Mouse (Mus musculus) hindbrain, embryonic 12.5 days (tissue): ENCODE measurements around the gene Sirt3. TPM values are rescaled to one million over a fixed set of nuclear protein-coding genes. Genes with fewer than 3 reads are reported as not detected.

Source experiments
- ATAC-seq: fragments of 200-750 bp; cut with Nextera tagmentation; 2 replicates; pipeline ENCODE4 v1.8.0; 2017; ENCODE audit warnings: moderate TSS enrichment; ENCODE audit not compliant: low FRiP score
- H3K27ac ChIP-seq: fragments of 300-500 bp; sonication (generic); 2 replicates; pipeline ENCODE4 v1.5.1; 2016; ENCODE audit warnings: mild to moderate bottlenecking
- H3K27me3 ChIP-seq: fragments of 300-500 bp; sonication (generic); 2 replicates; pipeline ENCODE4 v1.6.1; 2016; ENCODE audit warnings: mild to moderate bottlenecking
- H3K36me3 ChIP-seq: fragments of 300-500 bp; sonication (generic); 2 replicates; pipeline ENCODE4 v1.6.1; 2016; ENCODE audit warnings: mild to moderate bottlenecking
- H3K4me1 ChIP-seq: fragments of 300-500 bp; sonication (generic); 2 replicates; pipeline ENCODE4 v1.6.1; 2016
- H3K4me2 ChIP-seq: fragments of 300-500 bp; sonication (generic); replicated peaks from 2 replicates; pipeline ENCODE4 v1.6.1; 2016; ENCODE audit warnings: mild to moderate bottlenecking
- H3K4me3 ChIP-seq: fragments of 300-500 bp; sonication (generic); 2 replicates; pipeline ENCODE4 v1.5.1; 2016; ENCODE audit warnings: mild to moderate bottlenecking
- H3K9ac ChIP-seq: fragments of 300-500 bp; sonication (generic); 2 replicates; pipeline ENCODE4 v1.6.1; 2016; ENCODE audit warnings: mild to moderate bottlenecking, moderate library complexity
- H3K9me3 ChIP-seq: fragments of 300-500 bp; sonication (generic); replicated peaks from 2 replicates; pipeline ENCODE4 v1.6.1; 2016; ENCODE audit warnings: mild to moderate bottlenecking
- WGBS: fragments of 180-500 bp; shearing (Covaris S2); methylation state at CpG from one replicate; pipeline ENCODE4 v1.1.7; 2016; 5-methylcytosine and 5-hydroxymethylcytosine counted together
- polyA plus RNA-seq: library from polyadenylated mRNA; unstranded; fragments of >200 nt; fragmentation: Nextera tagmentation; extraction: Ambion mirVana; gene quantifications from 2 replicates; pipeline ENCODE4 v1.2.1, GENCODE M21; 2016

Sirt3 gene
- polyA plus RNA-seq, result 25.8 and 27.1 TPM in 2 replicates

DNA sequence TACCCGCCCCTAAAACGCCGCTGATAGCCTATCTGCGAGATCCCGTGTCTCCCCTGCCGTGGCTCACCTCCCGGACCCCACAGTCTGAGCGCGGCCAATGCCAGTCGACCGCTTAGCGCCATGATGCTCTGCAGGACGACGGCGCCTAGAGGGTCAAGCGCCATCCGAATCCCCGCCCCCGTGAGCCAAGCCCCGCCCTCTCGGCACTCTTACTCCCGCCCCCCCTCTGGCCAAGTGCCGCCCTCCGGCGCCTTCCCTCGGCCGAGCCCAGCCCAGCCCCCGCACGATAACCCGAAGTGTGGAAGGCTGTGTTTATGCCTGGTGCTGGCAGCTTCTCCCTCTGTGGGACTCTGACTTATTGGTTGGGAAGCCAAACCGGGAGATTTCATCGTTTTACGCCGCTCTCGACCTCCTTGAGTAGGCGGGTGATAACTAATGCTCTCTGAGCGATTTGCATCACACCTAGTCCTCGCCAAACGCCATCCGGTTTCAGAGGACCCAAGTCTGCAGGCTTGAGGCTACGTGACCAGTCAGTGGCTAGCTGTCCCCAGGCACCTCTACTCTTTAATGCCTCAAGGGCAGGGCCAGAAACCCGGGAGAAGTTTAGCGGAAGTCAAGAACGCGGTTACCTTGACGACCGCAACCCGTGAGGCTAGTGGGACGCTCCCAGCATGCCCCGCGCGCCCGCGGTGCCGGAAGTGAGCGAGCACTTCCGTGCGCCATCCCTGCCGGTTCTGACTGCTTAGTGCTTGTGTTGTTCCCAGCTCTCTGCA, at the start of gene Sirt3, which contains the start of gene Psmd13:
Gene Sirt3, minus strand, starts transcription at position 614 of the 773 bp plus-strand sequence.
Gene Psmd13, plus strand, starts transcription at position 273 of the 773 bp plus-strand sequence.
- Histone ChIP-seq H3K4me1 (peaks cover 16% of the 10 kb centered on the region), H3K27me3 (no peaks in the 10 kb centered on the region), H3K4me2 (peak within 1 kb of the TSS; percentile 69), H3K36me3 (peaks cover 20% of the 10 kb centered on the region), H3K4me3 (peak within 1 kb of the TSS; percentile 76), H3K9ac (peak within 1 kb of the TSS; percentile 84), H3K9me3 (no peaks in the 10 kb centered on the region), H3K27ac (peak within 1 kb of the TSS; percentile 79)
- ATAC-seq, result peak; percentile 96
- WGBS, result under 1% methylated on average over 59 of the region's 59 CpGs

DNA sequence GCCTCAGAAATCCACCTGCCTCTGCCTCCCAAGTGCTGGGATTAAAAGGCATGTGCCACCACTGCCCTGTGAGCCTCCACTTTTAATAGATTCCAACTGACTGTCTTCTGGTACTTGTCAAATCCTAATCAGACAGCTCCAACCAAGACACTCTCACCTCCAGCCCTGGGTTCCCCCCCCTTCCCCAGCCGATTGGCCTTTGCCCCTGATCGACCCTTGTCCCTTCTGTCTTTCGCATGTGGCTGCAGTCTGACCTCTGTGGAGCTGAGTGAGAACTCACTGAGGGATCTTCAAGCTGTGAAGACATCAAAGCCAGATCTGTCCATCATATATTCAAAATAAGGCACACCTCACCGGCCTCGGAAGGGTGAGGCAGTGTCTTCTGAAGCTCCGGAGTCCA, 45.1 kb upstream of the Sirt3 start:
- ATAC-seq, result no peak
- H3K4me2 ChIP-seq, result no peak overlapping the region
- no peak overlapping the region for H3K9ac ChIP-seq
- H3K9me3 ChIP-seq, result no peaks in the 10 kb centered on the region
- H3K4me3 ChIP-seq, result no peak overlapping the region
- peaks cover 13% of the 10 kb centered on the region for H3K4me1 ChIP-seq
- no peak overlapping the region for H3K27ac ChIP-seq
- no peaks in the 10 kb centered on the region for H3K36me3 ChIP-seq
- H3K27me3 ChIP-seq, result peaks cover 41% of the 10 kb centered on the region
- WGBS, result 79% methylated on average over 6 of the region's 6 CpGs

GRCm38 (mm10) chr7:140923070-140923775, 41.1 kb upstream of the Sirt3 start:
- Histone ChIP-seq H3K4me1 (peaks cover 17% of the 10 kb centered on the region), H3K4me3 (peak overlapping the region; percentile 37), H3K9me3 (no peaks in the 10 kb centered on the region), H3K27ac (no peak overlapping the region), H3K9ac (peak overlapping the region; percentile 44), H3K4me2 (peak overlapping the region; percentile 87), H3K27me3 (peaks cover 76% of the 10 kb centered on the region), H3K36me3 (no peaks in the 10 kb centered on the region)
- ATAC-seq, result no peak
- 19% methylated on average over 30 of the region's 30 CpGs for WGBS

DNA sequence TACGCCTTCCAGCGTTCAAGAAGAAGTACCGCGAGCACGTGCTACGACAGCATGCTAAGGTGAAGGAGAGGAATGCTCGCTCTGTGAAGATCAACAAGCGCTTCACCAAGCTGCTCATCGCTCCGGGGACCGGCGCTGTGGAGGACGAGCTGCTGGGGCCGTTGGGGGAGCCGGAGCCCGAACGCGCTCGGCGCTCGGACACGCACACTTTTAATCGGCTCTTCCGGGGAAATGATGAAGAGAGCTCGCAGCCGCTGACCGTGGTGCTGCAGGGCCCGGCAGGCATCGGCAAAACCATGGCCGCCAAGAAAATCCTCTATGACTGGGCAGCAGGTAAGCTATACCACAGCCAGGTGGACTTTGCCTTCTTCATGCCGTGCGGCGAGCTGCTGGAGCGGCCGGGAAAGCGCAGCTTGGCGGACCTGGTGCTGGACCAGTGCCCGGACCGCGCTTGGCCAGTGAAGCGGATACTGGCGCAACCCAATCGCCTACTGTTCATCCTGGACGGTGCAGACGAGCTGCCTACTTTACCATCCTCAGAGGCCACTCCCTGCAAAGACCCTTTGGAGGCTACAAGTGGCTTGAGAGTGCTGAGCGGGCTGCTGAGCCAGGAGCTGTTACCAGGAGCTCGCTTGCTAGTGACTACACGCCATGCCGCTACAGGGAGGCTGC, 40.4 kb upstream of the Sirt3 start:
- Histone ChIP-seq H3K36me3 (no peaks in the 10 kb centered on the region), H3K4me1 (peaks cover 17% of the 10 kb centered on the region), H3K27ac (no peak overlapping the region), H3K4me3 (peak overlapping the region; percentile 37), H3K9me3 (no peaks in the 10 kb centered on the region), H3K27me3 (peaks cover 83% of the 10 kb centered on the region), H3K9ac (peak overlapping the region; percentile 44), H3K4me2 (peak overlapping the region; percentile 87)
- under 1% methylated on average over 49 of the region's 49 CpGs for WGBS
- ATAC-seq, result no peak

DNA sequence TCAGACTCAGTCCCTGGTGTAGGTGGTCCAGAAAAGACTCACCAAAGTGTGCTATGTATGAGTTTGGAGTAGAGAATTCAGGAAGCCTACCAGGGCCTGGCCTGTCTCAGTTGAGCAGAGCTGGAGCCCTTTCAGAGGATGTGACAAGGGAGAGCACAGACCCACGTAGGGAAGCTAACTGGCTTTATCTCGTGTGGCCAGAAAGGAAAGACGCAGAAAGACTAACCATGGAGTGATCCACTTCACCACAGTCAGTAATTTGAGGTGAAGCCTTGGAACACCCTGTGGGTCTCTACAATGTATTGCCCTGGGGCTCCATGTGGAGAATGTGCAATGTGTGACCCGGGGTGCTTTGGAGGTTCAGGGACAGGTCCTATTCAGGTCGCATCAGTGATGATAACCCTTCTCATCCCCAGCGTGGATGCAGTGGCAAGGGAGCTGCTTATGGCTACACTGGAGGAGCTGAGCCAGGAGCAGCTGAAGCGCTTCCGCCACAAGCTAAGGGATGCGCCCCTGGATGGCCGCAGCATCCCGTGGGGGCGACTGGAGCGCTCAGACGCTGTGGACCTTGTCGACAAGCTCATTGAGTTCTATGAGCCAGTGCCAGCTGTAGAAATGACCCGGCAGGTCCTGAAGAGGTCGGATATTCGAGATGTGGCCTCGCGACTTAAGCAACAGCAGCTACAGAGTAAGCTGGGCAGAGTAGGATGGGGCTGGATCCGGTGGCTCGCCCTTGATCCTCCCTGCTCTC, 39.3 kb upstream of the Sirt3 start:
- Histone ChIP-seq H3K9me3 (no peaks in the 10 kb centered on the region), H3K27ac (no peak overlapping the region), H3K27me3 (peaks cover 82% of the 10 kb centered on the region), H3K4me3 (no peak overlapping the region), H3K4me2 (peak overlapping the region; percentile 87; the same call in 1 of the 2 replicates), H3K36me3 (no peaks in the 10 kb centered on the region), H3K4me1 (peaks cover 17% of the 10 kb centered on the region), H3K9ac (no peak overlapping the region)
- 27% methylated on average over 22 of the region's 22 CpGs for WGBS
- no peak for ATAC-seq

DNA sequence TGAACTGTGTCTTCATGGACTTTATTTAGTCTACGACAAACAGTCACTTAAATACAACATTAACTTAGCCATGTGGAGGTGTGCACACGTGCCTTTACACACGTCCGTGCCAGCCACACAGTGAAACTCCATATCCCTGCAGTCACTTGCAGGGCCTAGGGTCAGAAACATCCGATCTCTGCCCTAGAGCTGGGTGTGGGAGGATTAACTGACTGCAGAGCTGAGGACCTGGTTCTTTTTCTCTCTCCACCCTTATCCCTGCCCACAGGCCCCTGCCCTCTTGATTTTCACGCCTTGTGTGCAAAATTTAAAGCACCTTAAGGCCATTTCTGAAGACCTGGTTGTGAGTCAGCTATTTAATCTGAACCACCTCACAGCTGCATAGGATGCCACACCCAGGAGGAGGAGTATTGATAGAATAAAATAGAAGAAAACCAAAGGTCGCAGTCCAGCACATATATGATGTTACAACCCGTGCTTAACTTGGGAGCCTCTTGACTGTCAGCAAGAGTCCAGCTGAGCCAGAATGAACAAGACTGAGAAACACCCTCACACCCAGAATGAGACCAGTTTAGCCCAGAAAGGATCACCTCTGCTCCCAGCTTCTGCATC, 38.4 kb upstream of the Sirt3 start, which contains the start of gene Nlrp6:
Gene Nlrp6, plus strand, starts transcription at position 485 of the 612 bp plus-strand sequence.
- peaks cover 17% of the 10 kb centered on the region for H3K4me1 ChIP-seq
- H3K9me3 ChIP-seq, result no peaks in the 10 kb centered on the region
- H3K4me2 ChIP-seq, result peak within 1 kb of the TSS; percentile 87; the same call in 1 of the 2 replicates
- peaks cover 78% of the 10 kb centered on the region for H3K27me3 ChIP-seq
- no peak within 1 kb of the TSS for H3K27ac ChIP-seq
- no peak for ATAC-seq
- H3K36me3 ChIP-seq, result no peaks in the 10 kb centered on the region
- no peak within 1 kb of the TSS for H3K4me3 ChIP-seq
- no peak within 1 kb of the TSS for H3K9ac ChIP-seq
- 80% methylated on average over 8 of the region's 8 CpGs for WGBS

GRCm38 (mm10) chr7:140919911-140920310, 37.8 kb upstream of the Sirt3 start:
- Histone ChIP-seq H3K9me3 (no peaks in the 10 kb centered on the region), H3K9ac (no peak overlapping the region), H3K4me1 (peaks cover 17% of the 10 kb centered on the region), H3K4me3 (no peak overlapping the region), H3K36me3 (no peaks in the 10 kb centered on the region), H3K27me3 (peaks cover 73% of the 10 kb centered on the region), H3K4me2 (no peak overlapping the region), H3K27ac (no peak overlapping the region)
- WGBS, result 76% methylated on average over 4 of the region's 4 CpGs
- no peak for ATAC-seq

GRCm38 (mm10) chr7:140914031-140914690, 32.1 kb upstream of the Sirt3 start:
- no peak for ATAC-seq
- 84% methylated on average over 8 of the region's 8 CpGs for WGBS

DNA sequence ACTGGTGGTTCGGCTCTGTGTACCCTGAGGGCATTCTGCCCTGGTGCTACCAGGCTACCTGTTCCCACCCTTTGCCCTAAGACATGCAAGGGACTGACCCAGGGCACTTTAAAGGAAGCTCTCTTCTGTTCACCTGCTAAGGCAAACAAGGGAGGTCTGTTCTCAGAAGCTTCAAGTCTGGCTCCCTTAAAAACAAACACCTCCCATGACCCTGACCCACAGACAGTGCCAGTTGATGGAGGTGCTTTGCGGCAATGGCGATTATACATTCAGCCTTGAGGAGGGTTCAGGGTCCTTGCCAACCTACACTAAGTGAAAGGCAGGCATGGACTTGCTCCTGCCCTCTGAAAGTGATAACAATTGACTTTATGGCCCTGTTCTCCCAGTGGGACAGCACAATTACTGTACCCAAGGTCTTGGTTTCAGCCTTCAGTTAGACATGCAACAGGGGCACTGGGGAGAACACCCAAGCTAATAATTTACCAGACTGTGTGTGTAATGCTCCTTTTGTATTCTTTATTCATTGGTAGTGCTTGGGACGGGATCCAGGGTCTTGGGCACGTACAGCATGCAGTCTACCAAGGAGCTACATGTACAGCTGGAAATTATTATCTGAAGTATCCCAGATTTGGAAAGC, 30.9 kb upstream of the Sirt3 start:
- no peak overlapping the region for H3K4me3 ChIP-seq
- no peak for ATAC-seq
- WGBS, result 64% methylated on average over 5 of the region's 5 CpGs

More at GRCm38 (mm10) chr7:140914031-140914690, 32.1 kb upstream of the Sirt3 start:
- H3K27me3 ChIP-seq, result peaks cover 15% of the 10 kb centered on the region
- H3K9ac ChIP-seq, result no peak overlapping the region
- no peaks in the 10 kb centered on the region for H3K4me1 ChIP-seq
- no peaks in the 10 kb centered on the region for H3K36me3 ChIP-seq
- no peak overlapping the region for H3K27ac ChIP-seq
- no peaks in the 10 kb centered on the region for H3K9me3 ChIP-seq
- no peak overlapping the region for H3K4me2 ChIP-seq
- no peak overlapping the region for H3K4me3 ChIP-seq

GRCm38 (mm10) chr7:140912293-140912692, 30.2 kb upstream of the Sirt3 start:
- Histone ChIP-seq H3K9me3 (no peaks in the 10 kb centered on the region), H3K27ac (no peak overlapping the region), H3K4me2 (no peak overlapping the region), H3K4me1 (peaks cover 4% of the 10 kb centered on the region; the same call in 1 of the 2 replicates), H3K36me3 (no peaks in the 10 kb centered on the region), H3K9ac (no peak overlapping the region), H3K4me3 (no peak overlapping the region), H3K27me3 (0 out of 2 replicates have a peak, but pooled peaks cover under 1% of the 10 kb centered on the region)
- no peak for ATAC-seq
- 75% methylated on average over 3 of the region's 3 CpGs for WGBS

More for the DNA sequence above, 30.9 kb upstream of the Sirt3 start:
- Histone ChIP-seq H3K27me3 (peaks cover 7% of the 10 kb centered on the region), H3K9ac (no peak overlapping the region), H3K9me3 (no peaks in the 10 kb centered on the region), H3K36me3 (no peaks in the 10 kb centered on the region), H3K4me1 (peaks cover 4% of the 10 kb centered on the region; the same call in 1 of the 2 replicates), H3K4me2 (no peak overlapping the region), H3K27ac (no peak overlapping the region)
